Mouse (Mus musculus): Measurements from ENCODE around the gene Zfp39.

GRCm38 (mm10) chr11:58860744-58861143 lies 43.3 kb downstream of the Zfp39 start:
- TF ChIP-seq GATA1 (IDR thresholded peaks at IDR 0.05; ENCODE audit: low read length) (no peak), TAL1 (IDR thresholded peaks at IDR 0.05; ENCODE audit: low read length) (no peak)

Measured in erythroblast, embryonic 14.5 days (primary cell).